Mouse (Mus musculus) stomach, embryonic 16.5 days (tissue): ENCODE results near the gene Smarcc2. TPM values are rescaled to one million over a fixed set of nuclear protein-coding genes. Genes with fewer than 3 reads are reported as not detected.

Experiments
- ATAC-seq: fragments of 200-750 bp; cut with Nextera tagmentation; 2 replicates; pipeline ENCODE4 v1.8.0; 2017; ENCODE audit warnings: moderate number of reproducible peaks, moderate TSS enrichment; ENCODE audit not compliant: insufficient read depth, low FRiP score
- H3K27ac ChIP-seq: fragments of 300-500 bp; sonication (generic); 2 replicates; pipeline ENCODE4 v1.5.1; 2014; ENCODE audit warnings: low read length
- H3K27me3 ChIP-seq: fragments of 300-500 bp; sonication (generic); 2 replicates; pipeline ENCODE4 v1.6.1; 2014; ENCODE audit warnings: low read length, control low read depth, mixed read lengths; ENCODE audit not compliant: control insufficient read depth, insufficient read depth
- H3K36me3 ChIP-seq: fragments of 300-500 bp; sonication (generic); 2 replicates; pipeline ENCODE4 v1.6.1; 2014; ENCODE audit warnings: low read length; ENCODE audit not compliant: control insufficient read depth, insufficient read depth
- H3K4me1 ChIP-seq: fragments of 300-500 bp; sonication (generic); 2 replicates; pipeline ENCODE4 v1.6.1; 2014; ENCODE audit warnings: low read length, control low read depth, mixed read lengths; ENCODE audit not compliant: control insufficient read depth, insufficient read depth
- H3K4me2 ChIP-seq: fragments of 300-500 bp; sonication (generic); 2 replicates; pipeline ENCODE4 v1.6.1; 2014; ENCODE audit warnings: low read depth, low read length, mixed read lengths
- H3K4me3 ChIP-seq: fragments of 300-500 bp; sonication (generic); replicated peaks from 2 replicates; pipeline ENCODE4 v1.5.1; 2014; ENCODE audit warnings: mild to moderate bottlenecking, low read length
- H3K9ac ChIP-seq: fragments of 300-500 bp; sonication (generic); 2 replicates; pipeline ENCODE4 v1.6.1; 2014; ENCODE audit warnings: low read length
- H3K9me3 ChIP-seq: fragments of 300-500 bp; sonication (generic); replicated peaks from 2 replicates; pipeline ENCODE4 v1.6.1; 2016; ENCODE audit warnings: low read length, control low read depth; ENCODE audit not compliant: control insufficient read depth
- WGBS: fragments of 180-500 bp; shearing (Covaris S2); extraction: QIAGEN DNeasy Blood & Tissue Kit; methylation state at CpG from one replicate; pipeline ENCODE4 v1.1.7; 2014; 5-methylcytosine and 5-hydroxymethylcytosine counted together
- polyA plus RNA-seq: library from polyadenylated mRNA; unstranded; fragments of >200 nt; fragmentation: Nextera tagmentation; extraction: Ambion mirVana; gene quantifications from 2 replicates; pipeline ENCODE4 v1.2.1, GENCODE M21; 2015

Gene Smarcc2
- polyA plus RNA-seq, 1 experiment from 2014 or later, result 62.4 TPM

- Histone ChIP-seq H3K27ac (peak overlapping the region; percentile 91), H3K9me3 (no peaks in the 10 kb centered on the region), H3K36me3 (peaks cover 5% of the 10 kb centered on the region; the same call in 1 of the 2 replicates), H3K4me1 (peaks cover 15% of the 10 kb centered on the region), H3K4me2 (peak overlapping the region; percentile 95), H3K27me3 (no peaks in the 10 kb centered on the region), H3K9ac (peak overlapping the region; percentile 93), H3K4me3 (peak overlapping the region; percentile 84)
- no peak for ATAC-seq
- 22% methylated on average over 11 of the region's 11 CpGs for WGBS
These were observed 65.2 kb downstream of the Smarcc2 start for GRCm38 (mm10) chr10:128524111-128524731.

GRCm38 (mm10) chr10:128524732-128525662, 65.9 kb downstream of the Smarcc2 start:
- Histone ChIP-seq H3K4me1 (peaks cover 15% of the 10 kb centered on the region), H3K4me2 (peak overlapping the region; percentile 95), H3K9me3 (no peaks in the 10 kb centered on the region), H3K27ac (peak overlapping the region; percentile 91), H3K4me3 (peak overlapping the region; percentile 84), H3K9ac (peak overlapping the region; percentile 93), H3K27me3 (no peaks in the 10 kb centered on the region), H3K36me3 (peaks cover 5% of the 10 kb centered on the region; the same call in 1 of the 2 replicates)
- ATAC-seq, result peak; percentile 24; the same call in 1 of the 2 replicates
- under 1% methylated on average over 58 of the region's 58 CpGs for WGBS

- H3K27ac ChIP-seq, result peak within 1 kb of the TSS; percentile 91
- WGBS, result under 1% methylated on average over 37 of the region's 37 CpGs
- ATAC-seq, result peak; percentile 98
- H3K4me3 ChIP-seq, result peak within 1 kb of the TSS; percentile 84
- peak within 1 kb of the TSS; percentile 95 for H3K4me2 ChIP-seq
- no peaks in the 10 kb centered on the region for H3K9me3 ChIP-seq
- peak within 1 kb of the TSS; percentile 93 for H3K9ac ChIP-seq
- peaks cover 15% of the 10 kb centered on the region for H3K4me1 ChIP-seq
- no peaks in the 10 kb centered on the region for H3K36me3 ChIP-seq
- H3K27me3 ChIP-seq, result no peaks in the 10 kb centered on the region
These were observed 66.7 kb downstream of the Smarcc2 start, which contains the start of gene Esyt1 for GRCm38 (mm10) chr10:128525671-128526308. Esyt1 (minus strand) TSS chr10:128525871.

DNA sequence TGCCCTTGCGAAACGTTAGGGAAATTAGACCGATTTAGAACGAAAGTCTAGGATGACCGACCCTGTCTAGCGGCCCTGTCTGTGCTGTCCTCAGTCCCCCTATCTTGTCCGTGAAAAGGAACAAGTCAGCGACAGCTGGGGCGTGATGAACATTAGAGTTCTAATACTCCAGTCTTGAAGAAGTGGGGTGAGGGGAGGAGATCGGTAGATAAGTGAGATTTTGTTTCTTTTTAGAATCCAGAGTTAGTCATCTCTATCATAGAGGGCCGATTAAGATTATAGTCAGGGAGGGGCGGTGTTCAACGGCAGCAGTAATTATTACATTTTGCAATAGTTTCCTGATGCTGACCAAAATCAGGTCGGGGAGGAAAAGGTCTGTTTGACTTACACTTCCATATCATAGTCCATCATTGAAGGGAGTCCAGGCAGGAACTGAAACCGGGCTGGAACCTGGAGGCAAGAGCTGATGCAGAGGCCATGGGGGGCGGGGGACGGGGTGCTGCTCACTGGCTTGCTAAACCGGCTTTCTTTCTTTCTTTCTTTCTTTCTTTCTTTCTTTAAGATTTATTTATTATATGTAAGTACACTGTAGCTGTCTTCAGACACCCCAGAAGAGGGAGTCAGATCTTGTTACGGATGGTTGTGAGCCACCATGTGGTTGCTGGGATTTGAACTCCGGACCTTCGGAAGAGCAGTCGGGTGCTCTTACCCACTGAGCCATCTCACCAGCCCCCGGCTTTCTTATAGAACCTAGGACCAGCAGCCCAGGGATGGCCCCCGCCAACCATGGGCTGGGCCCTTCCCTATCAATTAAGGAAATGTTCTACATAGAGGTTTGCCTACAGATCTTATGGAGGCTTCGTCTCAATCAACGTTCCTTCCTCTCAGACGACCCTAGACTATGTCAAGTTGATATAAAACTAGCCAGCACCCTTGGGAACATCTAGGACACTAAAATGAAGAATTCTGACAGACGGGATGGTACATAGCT, 67.6 kb downstream of the Smarcc2 start:
- H3K36me3 ChIP-seq, result no peaks in the 10 kb centered on the region
- peak overlapping the region; percentile 90 for H3K27ac ChIP-seq
- WGBS, result 27% methylated on average over 28 of the region's 28 CpGs
- no peaks in the 10 kb centered on the region for H3K9me3 ChIP-seq
- no peak for ATAC-seq
- peaks cover 15% of the 10 kb centered on the region for H3K4me1 ChIP-seq
- peak overlapping the region; percentile 95 for H3K4me2 ChIP-seq
- H3K4me3 ChIP-seq, result peak overlapping the region; percentile 84
- H3K27me3 ChIP-seq, result no peaks in the 10 kb centered on the region
- peak overlapping the region; percentile 75 for H3K9ac ChIP-seq

- Histone ChIP-seq H3K9ac (no peak overlapping the region), H3K4me3 (no peak overlapping the region), H3K4me1 (no peaks in the 10 kb centered on the region), H3K9me3 (no peaks in the 10 kb centered on the region), H3K27ac (no peak overlapping the region), H3K27me3 (no peaks in the 10 kb centered on the region), H3K4me2 (no peak overlapping the region), H3K36me3 (no peaks in the 10 kb centered on the region)
- WGBS, result 74% methylated on average over 2 of the region's 2 CpGs
- ATAC-seq, result no peak
These were observed 76.2 kb downstream of the Smarcc2 start for GRCm38 (mm10) chr10:128535206-128535605.

- peak overlapping the region; percentile 46 for H3K27ac ChIP-seq
- H3K4me3 ChIP-seq, result peak overlapping the region; percentile 27
- no peaks in the 10 kb centered on the region for H3K36me3 ChIP-seq
- no peaks in the 10 kb centered on the region for H3K4me1 ChIP-seq
- H3K4me2 ChIP-seq, result peak overlapping the region; percentile 51
- no peaks in the 10 kb centered on the region for H3K9me3 ChIP-seq
- H3K9ac ChIP-seq, result peak overlapping the region; percentile 43; the same call in 1 of the 2 replicates
- no peaks in the 10 kb centered on the region for H3K27me3 ChIP-seq
- no peak for ATAC-seq
- WGBS, result 77% methylated on average over 4 of the region's 4 CpGs
These were observed 76.7 kb downstream of the Smarcc2 start for GRCm38 (mm10) chr10:128535624-128536265.

- H3K36me3 ChIP-seq, result no peaks in the 10 kb centered on the region
- H3K4me1 ChIP-seq, result no peaks in the 10 kb centered on the region
- H3K4me3 ChIP-seq, result peak overlapping the region; percentile 27
- no peaks in the 10 kb centered on the region for H3K27me3 ChIP-seq
- peak overlapping the region; percentile 51 for H3K4me2 ChIP-seq
- H3K9me3 ChIP-seq, result no peaks in the 10 kb centered on the region
- WGBS, result 13% methylated on average over 18 of the region's 18 CpGs
- H3K27ac ChIP-seq, result peak overlapping the region; percentile 46; the same call in 1 of the 2 replicates
- peak; percentile 92 for ATAC-seq
- H3K9ac ChIP-seq, result peak overlapping the region; percentile 43; the same call in 1 of the 2 replicates
These were observed 77.4 kb downstream of the Smarcc2 start for GRCm38 (mm10) chr10:128536266-128536940.
